Mouse (Mus musculus) thymus, postnatal 0 days (tissue): ENCODE results near the gene Tank. TPM values are rescaled to one million over a fixed set of nuclear protein-coding genes. Genes with fewer than 3 reads are reported as not detected.

Experiments
- DNase-seq: peaks from one replicate; pipeline ENCODE4 v3.0.0-alpha.2; 2015; ENCODE audit warnings: low spot score
- polyA plus RNA-seq: library from polyadenylated mRNA; unstranded; fragments of >200 nt; fragmentation: Nextera tagmentation; extraction: Ambion mirVana; gene quantifications from 2 replicates; pipeline ENCODE4 v1.2.1, GENCODE M21; 2015

The Tank gene
- polyA plus RNA-seq, 1 experiment from 2014 or later: 49.4 TPM

DNA sequence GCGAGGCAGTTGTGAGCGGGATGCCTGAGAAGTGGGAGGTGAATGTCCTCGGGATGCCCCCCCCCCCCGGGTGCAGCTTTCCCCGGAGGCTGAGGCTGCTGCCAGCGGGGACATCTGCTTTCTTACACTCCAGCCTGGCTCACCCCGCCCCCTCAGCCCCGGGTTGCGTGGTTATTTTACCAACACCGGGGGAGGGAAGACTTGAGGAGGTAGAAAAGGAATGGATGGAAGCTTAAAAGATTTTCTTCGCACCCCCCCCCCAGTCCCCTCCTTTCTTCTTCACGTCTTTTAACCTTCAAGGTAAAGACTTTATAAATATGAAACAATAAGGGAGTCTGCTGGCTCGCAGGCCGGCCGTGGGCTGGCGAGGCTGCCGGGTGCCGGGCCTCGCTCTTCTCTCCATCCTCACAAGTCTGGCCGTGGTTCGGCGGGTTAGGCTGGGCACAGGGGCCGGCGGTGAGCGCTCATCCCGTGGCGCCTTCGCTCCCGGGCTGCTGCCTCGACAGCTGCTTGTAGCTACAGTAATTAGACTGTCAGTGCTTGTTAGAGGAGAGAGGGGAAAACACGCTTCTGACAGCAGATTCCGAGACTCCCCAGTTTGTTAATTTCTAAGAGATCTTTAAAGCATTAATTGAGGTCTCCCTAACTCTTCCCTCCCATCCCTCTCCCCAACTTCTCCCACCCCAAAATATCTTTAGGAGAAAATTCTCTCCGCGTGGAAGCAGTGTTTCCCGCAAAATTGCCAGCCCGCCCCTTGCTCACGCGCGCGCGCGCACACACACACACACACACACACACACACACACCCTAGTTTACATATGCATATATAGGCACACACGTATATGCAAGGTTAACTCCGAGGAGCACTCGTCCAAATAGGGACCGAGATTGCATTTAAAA is 77.2 kb downstream of the Tank start:
- no peak for DNase-seq

- DNase-seq: peak; percentile 36
These were observed 78.3 kb downstream of the Tank start for GRCm38 (mm10) chr2:61656421-61657411.

GRCm38 (mm10) chr2:61659254-61659653 is 80.9 kb downstream of the Tank start:
- no peak for DNase-seq

DNA sequence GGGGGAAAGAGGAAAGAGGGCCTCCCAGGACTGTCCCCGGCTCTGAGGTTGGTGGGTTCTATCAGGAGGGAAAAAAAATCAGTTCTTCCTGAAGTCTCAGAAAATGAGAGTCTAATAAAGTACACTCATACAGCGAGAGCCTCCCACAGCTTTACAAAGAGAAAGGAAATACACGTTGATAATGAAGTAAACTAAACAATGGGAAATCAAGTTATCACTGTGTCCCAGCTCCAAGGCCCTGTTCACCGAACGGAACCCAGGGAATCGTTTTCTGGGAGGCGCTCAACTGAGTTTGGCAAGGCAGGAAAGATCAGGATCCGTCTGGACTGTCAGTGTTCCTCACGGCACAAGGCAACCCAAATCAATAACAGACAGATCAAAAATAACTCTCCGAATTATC is 84.4 kb downstream of the Tank start:
- no peak for DNase-seq

DNA sequence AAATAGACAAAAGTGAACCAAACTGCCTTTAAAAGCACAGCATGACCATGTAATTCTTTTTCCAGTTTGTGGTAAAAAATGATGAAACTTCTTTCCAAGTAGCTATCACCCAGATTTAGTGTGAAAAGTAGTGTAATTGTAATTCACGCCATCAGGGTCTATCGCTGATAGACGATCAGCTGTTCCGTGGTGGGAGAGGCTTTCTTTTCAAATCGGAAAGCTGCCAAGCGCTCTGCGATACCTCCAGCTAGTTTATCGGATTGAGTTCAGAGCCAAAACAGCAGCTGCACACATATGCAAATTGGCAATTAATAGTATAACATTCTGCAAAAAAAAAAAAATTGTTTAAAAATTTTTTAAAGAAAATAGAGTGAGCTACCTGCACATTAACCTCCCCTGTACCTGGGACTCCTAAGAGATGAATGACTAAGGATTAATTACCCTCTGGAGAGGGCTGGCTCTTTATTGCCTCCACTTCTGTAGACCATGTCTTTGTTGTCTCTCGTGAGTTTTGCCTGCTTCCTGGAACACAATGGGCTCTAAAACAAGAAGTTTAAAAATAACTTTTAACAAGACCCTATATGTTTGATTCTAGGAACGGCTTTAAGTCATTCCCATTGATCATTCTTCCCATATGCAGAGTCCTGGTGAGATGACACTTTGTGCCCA is 85.3 kb downstream of the Tank start:
- DNase-seq: no peak

GRCm38 (mm10) chr2:61667420-61667819 is 89.0 kb downstream of the Tank start:
- no peak for DNase-seq

GRCm38 (mm10) chr2:61668260-61668659 is 89.9 kb downstream of the Tank start:
- peak; percentile 62 for DNase-seq

DNA sequence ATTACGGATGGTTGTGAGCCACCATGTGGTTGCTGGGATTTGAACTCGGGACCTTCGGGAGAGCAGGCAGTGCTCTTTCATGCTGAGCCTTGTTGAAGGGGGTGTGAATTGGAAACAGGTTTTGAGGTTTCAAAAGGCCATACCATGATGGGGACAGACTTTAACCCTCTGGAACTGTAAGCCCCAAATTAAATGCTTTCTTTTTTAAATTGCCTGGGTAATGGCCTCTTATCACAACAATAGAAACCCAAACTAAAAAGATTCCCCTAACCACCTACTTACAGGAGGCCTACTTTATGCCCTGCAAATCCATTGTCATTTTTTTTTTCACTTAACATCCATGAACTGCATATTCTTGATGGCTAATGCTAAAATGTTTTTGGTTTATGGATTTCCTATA is 96.2 kb downstream of the Tank start:
- DNase-seq: no peak

DNA sequence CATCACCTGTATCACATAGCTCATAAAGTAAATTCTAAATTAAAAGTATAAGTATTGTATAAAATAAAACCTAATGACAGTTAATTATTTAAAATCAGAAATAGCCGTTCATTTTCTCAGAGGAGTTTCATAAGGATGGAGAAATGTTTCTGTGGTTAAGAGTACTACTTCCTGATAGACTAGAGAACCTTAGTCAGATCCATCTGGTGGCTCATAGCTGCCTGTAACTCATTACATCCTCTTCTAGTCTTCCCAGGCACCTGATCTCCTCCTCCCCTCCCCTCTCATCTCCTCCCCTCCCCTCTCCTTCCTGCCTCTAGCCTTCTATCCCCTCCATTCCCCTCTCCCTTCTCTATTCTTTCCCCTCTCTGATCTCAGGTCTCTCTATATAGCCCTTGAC is 103.2 kb downstream of the Tank start:
- no peak for DNase-seq

DNA sequence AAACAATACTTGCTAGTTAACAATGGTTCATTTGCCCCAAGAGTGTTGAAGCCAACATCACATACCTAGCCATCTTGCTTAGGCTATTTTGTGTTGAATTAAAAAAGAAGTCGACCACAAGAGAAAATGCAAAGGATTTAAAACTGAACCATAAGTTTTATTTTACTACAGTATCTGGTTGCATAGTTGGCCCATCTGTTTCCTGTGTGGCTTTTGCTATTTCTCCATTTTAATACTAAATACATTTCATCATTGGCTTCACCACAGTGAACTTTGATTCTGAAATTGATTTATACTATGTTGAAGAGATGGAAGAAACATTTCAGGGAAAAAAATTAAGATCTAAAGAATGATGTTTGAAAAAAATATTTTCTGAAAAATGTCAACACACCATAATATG is 108.1 kb downstream of the Tank start:
- no peak for DNase-seq

GRCm38 (mm10) chr2:61689086-61689485 is 110.7 kb downstream of the Tank start:
- no peak for DNase-seq

Other genes with a start within 250 kb of the Tank start
- 261 and 270 TPM in 2 replicates for gene Psmd14, start 133.1 kb downstream of the Tank start, polyA plus RNA-seq
- gene Tbr1, start 224.3 kb downstream of the Tank start, polyA plus RNA-seq: 0.05 TPM in 1 of 2 replicates, not detected in the other